Mouse (Mus musculus): ENCODE measurements around the gene Mrpl49. TPM values are rescaled to one million over a fixed set of nuclear protein-coding genes. Genes with fewer than 3 reads are reported as not detected.

Mrpl49 gene
- polyA plus RNA-seq, 1 experiment from 2014 or later: 79.5 TPM

GRCm38 (mm10) chr19:6068951-6069350 lies 11.4 kb upstream of the Mrpl49 start:
- Histone ChIP-seq H3K27me3 (replicated peaks; ENCODE audit: control insufficient read depth, insufficient read depth, low read length) (no peaks in the 10 kb centered on the region), H3K36me3 (ENCODE audit: control insufficient read depth, insufficient read depth, low read length) (peaks cover 15% of the 10 kb centered on the region; the same call in 1 of the 2 replicates), H3K9me3 (ENCODE audit: control insufficient read depth, low read length) (no peaks in the 10 kb centered on the region), H3K4me1 (ENCODE audit: control insufficient read depth, insufficient read depth, low read length) (peaks cover 19% of the 10 kb centered on the region), H3K27ac (ENCODE audit: low read length) (no peak overlapping the region), H3K4me2 (ENCODE audit: low read depth, low read length) (no peak overlapping the region), H3K4me3 (ENCODE audit: low read length) (no peak overlapping the region), H3K9ac (ENCODE audit: low read depth, low read length) (no peak overlapping the region)
- ATAC-seq: no peak
- 58% methylated on average over 4 of the region's 4 CpGs for WGBS

GRCm38 (mm10) chr19:6067724-6068415 lies 10.3 kb upstream of the Mrpl49 start, which contains the start of gene Tm7sf2:
TSS of gene Tm7sf2 (minus strand) at chr19:6068373.
- peaks cover 12% of the 10 kb centered on the region; the same call in 1 of the 2 replicates for H3K36me3 ChIP-seq (ENCODE audit: control insufficient read depth, insufficient read depth, low read length)
- peak within 1 kb of the TSS; percentile 94 for H3K4me2 ChIP-seq (ENCODE audit: low read depth, low read length)
- 8% methylated on average over 33 of the region's 33 CpGs for WGBS
- H3K27ac ChIP-seq (ENCODE audit: low read length): peak within 1 kb of the TSS; percentile 88
- peaks cover 21% of the 10 kb centered on the region for H3K4me1 ChIP-seq (ENCODE audit: control insufficient read depth, insufficient read depth, low read length)
- peak within 1 kb of the TSS; percentile 75 for H3K9ac ChIP-seq (ENCODE audit: low read depth, low read length)
- peak within 1 kb of the TSS; percentile 64 for H3K4me3 ChIP-seq (ENCODE audit: low read length)
- no peaks in the 10 kb centered on the region for H3K27me3 ChIP-seq (replicated peaks; ENCODE audit: control insufficient read depth, insufficient read depth, low read length)
- ATAC-seq: peak; percentile 95
- H3K9me3 ChIP-seq (ENCODE audit: control insufficient read depth, low read length): no peaks in the 10 kb centered on the region

GRCm38 (mm10) chr19:6067011-6067723 lies 9.6 kb upstream of the Mrpl49 start:
- H3K27ac ChIP-seq (ENCODE audit: low read length): peak overlapping the region; percentile 86
- peak overlapping the region; percentile 75 for H3K9ac ChIP-seq (ENCODE audit: low read depth, low read length)
- under 1% methylated on average over 30 of the region's 30 CpGs for WGBS
- H3K27me3 ChIP-seq (replicated peaks; ENCODE audit: control insufficient read depth, insufficient read depth, low read length): no peaks in the 10 kb centered on the region
- ATAC-seq: peak; percentile 68
- H3K4me2 ChIP-seq (ENCODE audit: low read depth, low read length): peak overlapping the region; percentile 94
- H3K9me3 ChIP-seq (ENCODE audit: control insufficient read depth, low read length): no peaks in the 10 kb centered on the region
- peaks cover 28% of the 10 kb centered on the region for H3K4me1 ChIP-seq (ENCODE audit: control insufficient read depth, insufficient read depth, low read length)
- H3K4me3 ChIP-seq (ENCODE audit: low read length): peak overlapping the region; percentile 64
- peaks cover 9% of the 10 kb centered on the region; the same call in 1 of the 2 replicates for H3K36me3 ChIP-seq (ENCODE audit: control insufficient read depth, insufficient read depth, low read length)

GRCm38 (mm10) chr19:6066571-6066970 lies 9.0 kb upstream of the Mrpl49 start:
- Histone ChIP-seq H3K36me3 (ENCODE audit: control insufficient read depth, insufficient read depth, low read length) (peaks cover 9% of the 10 kb centered on the region; the same call in 1 of the 2 replicates), H3K4me1 (ENCODE audit: control insufficient read depth, insufficient read depth, low read length) (peaks cover 33% of the 10 kb centered on the region), H3K9me3 (ENCODE audit: control insufficient read depth, low read length) (no peaks in the 10 kb centered on the region), H3K4me3 (ENCODE audit: low read length) (peak overlapping the region; percentile 64), H3K9ac (ENCODE audit: low read depth, low read length) (peak overlapping the region; percentile 75), H3K27ac (ENCODE audit: low read length) (peak overlapping the region; percentile 86), H3K4me2 (ENCODE audit: low read depth, low read length) (peak overlapping the region; percentile 94), H3K27me3 (replicated peaks; ENCODE audit: control insufficient read depth, insufficient read depth, low read length) (no peaks in the 10 kb centered on the region)
- 28% methylated on average over 5 of the region's 5 CpGs for WGBS
- ATAC-seq: no peak

- H3K4me3 ChIP-seq (ENCODE audit: low read length): no peak overlapping the region
- no peaks in the 10 kb centered on the region for H3K27me3 ChIP-seq (replicated peaks; ENCODE audit: control insufficient read depth, insufficient read depth, low read length)
- H3K4me2 ChIP-seq (ENCODE audit: low read depth, low read length): peak overlapping the region; percentile 98; the same call in 1 of the 2 replicates
- no peaks in the 10 kb centered on the region for H3K36me3 ChIP-seq (ENCODE audit: control insufficient read depth, insufficient read depth, low read length)
- H3K27ac ChIP-seq (ENCODE audit: low read length): no peak overlapping the region
- H3K9me3 ChIP-seq (ENCODE audit: control insufficient read depth, low read length): no peaks in the 10 kb centered on the region
- WGBS: 87% methylated on average over 6 of the region's 6 CpGs
- H3K9ac ChIP-seq (ENCODE audit: low read depth, low read length): peak overlapping the region; percentile 95; the same call in 1 of the 2 replicates
- ATAC-seq: no peak
- H3K4me1 ChIP-seq (ENCODE audit: control insufficient read depth, insufficient read depth, low read length): peaks cover 39% of the 10 kb centered on the region
These were observed 5.5 kb upstream of the Mrpl49 start for GRCm38 (mm10) chr19:6063081-6063480.

GRCm38 (mm10) chr19:6062418-6062817 lies 4.8 kb upstream of the Mrpl49 start:
- H3K4me1 ChIP-seq (ENCODE audit: control insufficient read depth, insufficient read depth, low read length): peaks cover 37% of the 10 kb centered on the region
- no peaks in the 10 kb centered on the region for H3K27me3 ChIP-seq (replicated peaks; ENCODE audit: control insufficient read depth, insufficient read depth, low read length)
- peak overlapping the region; percentile 95 for H3K4me3 ChIP-seq (ENCODE audit: low read length)
- peak overlapping the region; percentile 95; the same call in 1 of the 2 replicates for H3K27ac ChIP-seq (ENCODE audit: low read length)
- H3K9ac ChIP-seq (ENCODE audit: low read depth, low read length): peak overlapping the region; percentile 95
- 38% methylated on average over 5 of the region's 5 CpGs for WGBS
- ATAC-seq: no peak
- no peaks in the 10 kb centered on the region for H3K36me3 ChIP-seq (ENCODE audit: control insufficient read depth, insufficient read depth, low read length)
- no peaks in the 10 kb centered on the region for H3K9me3 ChIP-seq (ENCODE audit: control insufficient read depth, low read length)
- H3K4me2 ChIP-seq (ENCODE audit: low read depth, low read length): peak overlapping the region; percentile 98

GRCm38 (mm10) chr19:6061641-6062302 lies 4.2 kb upstream of the Mrpl49 start:
- H3K27me3 ChIP-seq (replicated peaks; ENCODE audit: control insufficient read depth, insufficient read depth, low read length): no peaks in the 10 kb centered on the region
- H3K4me2 ChIP-seq (ENCODE audit: low read depth, low read length): peak overlapping the region; percentile 98
- ATAC-seq: peak; percentile 11; the same call in 1 of the 2 replicates
- 1% methylated on average over 44 of the region's 44 CpGs for WGBS
- peaks cover 32% of the 10 kb centered on the region for H3K4me1 ChIP-seq (ENCODE audit: control insufficient read depth, insufficient read depth, low read length)
- no peaks in the 10 kb centered on the region for H3K9me3 ChIP-seq (ENCODE audit: control insufficient read depth, low read length)
- peak overlapping the region; percentile 95 for H3K27ac ChIP-seq (ENCODE audit: low read length)
- peak overlapping the region; percentile 95 for H3K4me3 ChIP-seq (ENCODE audit: low read length)
- peak overlapping the region; percentile 95 for H3K9ac ChIP-seq (ENCODE audit: low read depth, low read length)
- H3K36me3 ChIP-seq (ENCODE audit: control insufficient read depth, insufficient read depth, low read length): no peaks in the 10 kb centered on the region

- Histone ChIP-seq H3K9me3 (ENCODE audit: control insufficient read depth, low read length) (no peaks in the 10 kb centered on the region), H3K36me3 (ENCODE audit: control insufficient read depth, insufficient read depth, low read length) (no peaks in the 10 kb centered on the region), H3K4me1 (ENCODE audit: control insufficient read depth, insufficient read depth, low read length) (peaks cover 32% of the 10 kb centered on the region), H3K27me3 (replicated peaks; ENCODE audit: control insufficient read depth, insufficient read depth, low read length) (no peaks in the 10 kb centered on the region), H3K27ac (ENCODE audit: low read length) (peak within 1 kb of the TSS; percentile 95), H3K4me3 (ENCODE audit: low read length) (peak within 1 kb of the TSS; percentile 95), H3K4me2 (ENCODE audit: low read depth, low read length) (peak within 1 kb of the TSS; percentile 98), H3K9ac (ENCODE audit: low read depth, low read length) (peak within 1 kb of the TSS; percentile 95)
- peak; percentile 71 for ATAC-seq
- WGBS: under 1% methylated on average over 58 of the region's 58 CpGs
These were observed 3.5 kb upstream of the Mrpl49 start, which contains the start of gene Znhit2 for GRCm38 (mm10) chr19:6061021-6061533. TSS of gene Znhit2 (plus strand) at chr19:6061192.

GRCm38 (mm10) chr19:6058966-6059365 lies 1.4 kb upstream of the Mrpl49 start:
- no peak for ATAC-seq
- H3K9ac ChIP-seq (ENCODE audit: low read depth, low read length): peak overlapping the region; percentile 87
- peaks cover 33% of the 10 kb centered on the region for H3K4me1 ChIP-seq (ENCODE audit: control insufficient read depth, insufficient read depth, low read length)
- peaks cover 7% of the 10 kb centered on the region; the same call in 1 of the 2 replicates for H3K36me3 ChIP-seq (ENCODE audit: control insufficient read depth, insufficient read depth, low read length)
- 65% methylated on average over 5 of the region's 5 CpGs for WGBS
- H3K9me3 ChIP-seq (ENCODE audit: control insufficient read depth, low read length): no peaks in the 10 kb centered on the region
- H3K4me3 ChIP-seq (ENCODE audit: low read length): peak overlapping the region; percentile 83
- H3K27me3 ChIP-seq (replicated peaks; ENCODE audit: control insufficient read depth, insufficient read depth, low read length): no peaks in the 10 kb centered on the region
- H3K27ac ChIP-seq (ENCODE audit: low read length): peak overlapping the region; percentile 74
- H3K4me2 ChIP-seq (ENCODE audit: low read depth, low read length): peak overlapping the region; percentile 80

Measured in intestine, embryonic 16.5 days (tissue).